Mouse (Mus musculus) bone marrow, adult 2 months (tissue): ENCODE data around the gene Tamm41. TPM values are rescaled to one million over a fixed set of nuclear protein-coding genes. Genes with fewer than 3 reads are reported as not detected.

ENCODE experiments used
- H3K27ac ChIP-seq: fragments of 200-500 bp; 2 replicates; pipeline ENCODE4 v1.5.1; 2012; ENCODE audit warnings: low read depth, mild to moderate bottlenecking, control low read depth, inconsistent platforms, low read length; ENCODE audit not compliant: control insufficient read depth, poor library complexity, insufficient read depth
- H3K4me1 ChIP-seq: fragments of 200-500 bp; 2 replicates; pipeline ENCODE4 v1.6.1; 2011; ENCODE audit warnings: low read length; ENCODE audit not compliant: control insufficient read depth, insufficient read depth
- H3K4me3 ChIP-seq: fragments of 200-500 bp; replicated peaks from 2 replicates; pipeline ENCODE3; 2011; ENCODE audit warnings: mild to moderate bottlenecking, low read depth, low read length, control low read depth; ENCODE audit not compliant: control insufficient read depth
- CTCF ChIP-seq: fragments of 200-500 bp; IDR thresholded peaks from 2 replicates; pipeline ENCODE4 v1.5.1; 2011; ENCODE audit warnings: low read length, control low read depth; ENCODE audit not compliant: control insufficient read depth, insufficient read depth
- POLR2A ChIP-seq: fragments of 200-500 bp; IDR thresholded peaks from 2 replicates; pipeline ENCODE4 v1.6.1; 2011; ENCODE audit warnings: low read depth, mild to moderate bottlenecking, control low read depth, low read length, borderline replicate concordance; ENCODE audit not compliant: control insufficient read depth
- whole genome bisulfite sequencing: fragments of 180-500 bp; shearing (Covaris S2); methylation state at CpG from one replicate; pipeline ENCODE4 v1.1.7; 2018; 5-methylcytosine and 5-hydroxymethylcytosine counted together
- polyA plus RNA-seq: library from polyadenylated mRNA; stranded (reverse); fragments of >200 nt; gene quantifications from 2 replicates; pipeline ENCODE4 v1.2.4, GENCODE M21; 2011; ENCODE audit warnings: low replicate concordance; ENCODE audit not compliant: missing spikeins, insufficient read depth, insufficient read length

Gene Tamm41
- polyA plus RNA-seq, 1 experiment, result 25.6 TPM

GRCm38 (mm10) chr6:115033441-115033840 is 4.2 kb downstream of the Tamm41 start:
- TF ChIP-seq CTCF (no peak), POLR2A (no peak)
- no peak overlapping the region for H3K27ac ChIP-seq
- 87% methylated on average over 5 of the region's 5 CpGs for WGBS
- peaks cover 2% of the 10 kb centered on the region; the same call in 1 of the 2 replicates for H3K4me1 ChIP-seq
- H3K4me3 ChIP-seq, result no peak overlapping the region

- H3K27ac ChIP-seq, result no peak overlapping the region
- 79% methylated on average over 2 of the region's 2 CpGs for WGBS
- H3K4me3 ChIP-seq, result no peak overlapping the region
- no peak for TF ChIP-seq POLR2A
- TF ChIP-seq CTCF, result peak; percentile 41; the same call in 1 of the 2 replicates
- no peaks in the 10 kb centered on the region for H3K4me1 ChIP-seq
Observed at GRCm38 (mm10) chr6:115030098-115030497, 7.6 kb downstream of the Tamm41 start.

- Histone ChIP-seq H3K27ac (no peak overlapping the region), H3K4me3 (no peak overlapping the region), H3K4me1 (no peaks in the 10 kb centered on the region)
- WGBS, result 55% methylated on average over 2 of the region's 2 CpGs
- TF ChIP-seq POLR2A (no peak), CTCF (no peak)
Observed at GRCm38 (mm10) chr6:115029248-115029647, 8.4 kb downstream of the Tamm41 start.

GRCm38 (mm10) chr6:115027485-115027992 is 10.1 kb downstream of the Tamm41 start:
- Histone ChIP-seq H3K27ac (no peak overlapping the region), H3K4me3 (no peak overlapping the region), H3K4me1 (no peaks in the 10 kb centered on the region)
- TF ChIP-seq CTCF, result no peak
- no peak for TF ChIP-seq POLR2A
- 90% methylated on average over 14 of the region's 14 CpGs for WGBS

GRCm38 (mm10) chr6:115022876-115023275 is 14.8 kb downstream of the Tamm41 start:
- WGBS, result 86% methylated on average over 9 of the region's 9 CpGs
- no peaks in the 10 kb centered on the region for H3K4me1 ChIP-seq
- TF ChIP-seq POLR2A (no peak), CTCF (no peak)
- H3K27ac ChIP-seq, result no peak overlapping the region
- no peak overlapping the region for H3K4me3 ChIP-seq

- WGBS, result 52% methylated on average over 13 of the region's 13 CpGs
- TF ChIP-seq CTCF, result no peak
- no peak for TF ChIP-seq POLR2A
- Histone ChIP-seq H3K27ac (no peak overlapping the region), H3K4me1 (no peaks in the 10 kb centered on the region), H3K4me3 (no peak overlapping the region)
Observed at GRCm38 (mm10) chr6:115015461-115015860, 22.2 kb downstream of the Tamm41 start.

- TF ChIP-seq POLR2A, result no peak
- no peak for TF ChIP-seq CTCF
- Histone ChIP-seq H3K4me1 (no peaks in the 10 kb centered on the region), H3K4me3 (no peak overlapping the region), H3K27ac (no peak overlapping the region)
- WGBS, result 83% methylated on average over 4 of the region's 4 CpGs
Observed at GRCm38 (mm10) chr6:115013574-115013973, 24.1 kb downstream of the Tamm41 start.

GRCm38 (mm10) chr6:115011792-115012191 is 25.9 kb downstream of the Tamm41 start:
- TF ChIP-seq CTCF (no peak), POLR2A (no peak)
- Histone ChIP-seq H3K4me1 (no peaks in the 10 kb centered on the region), H3K27ac (no peak overlapping the region), H3K4me3 (no peak overlapping the region)
- 82% methylated on average over 8 of the region's 8 CpGs for WGBS

GRCm38 (mm10) chr6:115010815-115011214 is 26.9 kb downstream of the Tamm41 start:
- 85% methylated on average over 9 of the region's 9 CpGs for WGBS
- Histone ChIP-seq H3K4me3 (no peak overlapping the region), H3K27ac (no peak overlapping the region), H3K4me1 (peaks cover 2% of the 10 kb centered on the region; the same call in 1 of the 2 replicates)
- no peak for TF ChIP-seq POLR2A
- no peak for TF ChIP-seq CTCF
